Mouse (Mus musculus): Measurements from ENCODE around the gene Hyal1.

DNA sequence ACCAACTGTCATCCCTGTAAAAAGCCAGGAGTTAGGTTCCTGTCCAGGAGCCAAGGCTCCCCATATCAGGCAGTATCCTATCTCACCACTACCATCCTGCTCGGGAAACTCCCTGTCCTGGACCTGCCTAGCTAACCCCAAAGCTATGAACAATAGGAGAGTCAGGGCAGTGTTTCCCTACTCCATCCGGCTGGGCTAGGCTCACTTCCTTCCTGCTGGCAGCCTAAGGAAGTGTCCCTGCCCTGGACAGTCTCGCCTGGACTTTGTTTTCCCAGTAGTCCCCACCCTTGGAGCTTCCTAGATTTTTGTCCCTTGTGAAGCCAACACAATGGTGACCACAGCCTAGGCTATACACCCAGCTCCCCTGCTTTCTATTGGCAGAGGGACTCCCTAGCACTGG lies 9.9 kb upstream of the Hyal1 start:
- TF ChIP-seq GATA1 (IDR thresholded peaks at IDR 0.05; ENCODE audit: low read length) (no peak), TAL1 (IDR thresholded peaks at IDR 0.05; ENCODE audit: low read length) (no peak)
